10 mouse cellular contexts compared by ENCODE assay signal in the genomic region with DNA sequence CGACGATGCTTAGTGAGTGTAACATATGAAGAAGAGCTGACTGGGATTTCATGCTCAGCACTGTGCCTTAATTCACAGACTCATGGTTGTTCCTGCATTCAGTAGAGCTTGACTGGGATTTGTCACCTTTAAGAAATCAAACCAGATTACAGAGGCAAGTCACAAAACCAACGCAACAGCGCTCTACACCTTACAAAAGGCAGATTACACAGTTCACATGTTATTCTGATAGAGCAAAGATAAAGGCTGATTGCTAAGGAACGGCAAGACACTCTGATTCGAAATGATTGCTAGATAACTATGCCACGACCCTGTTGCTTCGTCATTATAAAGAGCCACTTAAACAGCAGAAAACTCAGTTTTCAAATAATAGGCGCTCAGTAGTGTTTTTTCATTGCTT. TPM values are rescaled to one million over a fixed set of nuclear protein-coding genes. Genes with fewer than 3 reads are reported as not detected.
DNase-seq lines count a peak whose midpoint lies in the region; ATAC-seq and TF ChIP-seq lines count a peak whose summit lies in the region.
"Had no signal": no experiment of that assay in that cellular context is flagged by ENCODE, and none has a peak within 500 bp of the region (broad histone marks: within the 10 kb centered on the region; RNA-seq: fewer than 3 reads in every experiment).

No protein-coding gene starts in this region.

- H3K4me2 ChIP-seq in hindbrain, postnatal 0 days (ENCODE audit: low read depth, low read length): peak overlapping the region; percentile 27; the same call in 1 of the 2 replicates
- H3K4me2 ChIP-seq in hindbrain, embryonic 12.5 days (replicated peaks): no peak overlapping the region
- H3K4me2 ChIP-seq in midbrain, embryonic 14.5 days (ENCODE audit: low read length): 0 out of 2 replicates have a peak overlapping the region, but pooled peaks have one; percentile 1
- no peak overlapping the region for H3K4me2 ChIP-seq in midbrain, embryonic 11.5 days
- H3K4me2 ChIP-seq in forebrain, postnatal 0 days (ENCODE audit: low read depth): peak overlapping the region; percentile 42
- H3K4me2 ChIP-seq in midbrain, postnatal 0 days (ENCODE audit: low read depth, low read length, poor library complexity, severe bottlenecking): peak overlapping the region; percentile 32
- H3K4me2 ChIP-seq: lung, embryonic 15.5 days had no signal

- WGBS in hindbrain, postnatal 0 days: 56% methylated on average over 9 of the region's 9 CpGs
- WGBS in hindbrain, embryonic 12.5 days: 66% methylated on average over 9 of the region's 9 CpGs
- WGBS in midbrain, embryonic 14.5 days: 23% methylated on average over 9 of the region's 9 CpGs
- WGBS in midbrain, embryonic 11.5 days: 34% methylated on average over 9 of the region's 9 CpGs
- 34% methylated on average over 9 of the region's 9 CpGs for WGBS in forebrain, postnatal 0 days
- 31% methylated on average over 9 of the region's 9 CpGs for WGBS in midbrain, postnatal 0 days

- no peak for ATAC-seq in hindbrain, postnatal 0 days
- ATAC-seq in hindbrain, embryonic 12.5 days (ENCODE audit: low FRiP score): no peak
- no peak for ATAC-seq in midbrain, embryonic 14.5 days (ENCODE audit: low FRiP score, low TSS enrichment)
- no peak for ATAC-seq in midbrain, embryonic 11.5 days (ENCODE audit: low FRiP score)
- ATAC-seq in forebrain, postnatal 0 days: no peak
- ATAC-seq in midbrain, postnatal 0 days (ENCODE audit: low FRiP score): no peak

- TF ChIP-seq CTCF in hindbrain, postnatal 0 days (IDR thresholded peaks at IDR 0.05; ENCODE audit: low read depth): no peak
- no peak for TF ChIP-seq CTCF in forebrain, postnatal 0 days (IDR thresholded peaks at IDR 0.05; ENCODE audit: low read depth)
- no peak for TF ChIP-seq CTCF in midbrain, postnatal 0 days (IDR thresholded peaks at IDR 0.05)

- no peak overlapping the region for H3K27ac ChIP-seq in hindbrain, postnatal 0 days
- no peak overlapping the region for H3K27ac ChIP-seq in hindbrain, embryonic 12.5 days
- no peak overlapping the region for H3K27ac ChIP-seq in midbrain, embryonic 14.5 days (replicated peaks; ENCODE audit: low read depth, low read length)
- no peak overlapping the region for H3K27ac ChIP-seq in midbrain, embryonic 11.5 days (ENCODE audit: low read depth, low read length)
- H3K27ac ChIP-seq in forebrain, postnatal 0 days (ENCODE audit: low read depth, low read length): peak overlapping the region; percentile 76
- no peak overlapping the region for H3K27ac ChIP-seq in midbrain, postnatal 0 days (ENCODE audit: low read depth, low read length)
- H3K27ac ChIP-seq: lung, embryonic 15.5 days had no signal

- H3K9ac ChIP-seq in hindbrain, postnatal 0 days (replicated peaks; ENCODE audit: low read length): no peak overlapping the region
- no peak overlapping the region for H3K9ac ChIP-seq in hindbrain, embryonic 12.5 days
- H3K9ac ChIP-seq in midbrain, embryonic 14.5 days (replicated peaks; ENCODE audit: low read length): no peak overlapping the region
- no peak overlapping the region for H3K9ac ChIP-seq in midbrain, embryonic 11.5 days (ENCODE audit: low read length)
- H3K9ac ChIP-seq in forebrain, postnatal 0 days: peak overlapping the region; percentile 59
- H3K9ac ChIP-seq in midbrain, postnatal 0 days (replicated peaks; ENCODE audit: low read length, poor library complexity, severe bottlenecking): no peak overlapping the region
- H3K9ac ChIP-seq: lung, embryonic 15.5 days had no signal

- peak overlapping the region; percentile 10 for H3K4me3 ChIP-seq in hindbrain, postnatal 0 days (ENCODE audit: low read length)
- H3K4me3 ChIP-seq in hindbrain, embryonic 12.5 days: no peak overlapping the region
- no peak overlapping the region for H3K4me3 ChIP-seq in midbrain, embryonic 14.5 days (replicated peaks; ENCODE audit: low read depth, low read length)
- H3K4me3 ChIP-seq in midbrain, embryonic 11.5 days (ENCODE audit: low read depth, low read length): no peak overlapping the region
- H3K4me3 ChIP-seq in forebrain, postnatal 0 days (ENCODE audit: low read depth, low read length): peak overlapping the region; percentile 43
- H3K4me3 ChIP-seq in midbrain, postnatal 0 days (ENCODE audit: low read depth, low read length): peak overlapping the region; percentile 22
- H3K4me3 ChIP-seq: lung, embryonic 15.5 days had no signal

- H3K27me3 ChIP-seq in hindbrain, postnatal 0 days (ENCODE audit: insufficient read depth, low read length): no peaks in the 10 kb centered on the region
- 0 out of 2 replicates have a peak, but pooled peaks cover 4% of the 10 kb centered on the region for H3K27me3 ChIP-seq in hindbrain, embryonic 12.5 days
- peaks cover 14% of the 10 kb centered on the region; the same call in 1 of the 2 replicates for H3K27me3 ChIP-seq in midbrain, embryonic 14.5 days (ENCODE audit: control insufficient read depth, insufficient read depth, low read length)
- H3K27me3 ChIP-seq in midbrain, embryonic 11.5 days (ENCODE audit: control insufficient read depth, insufficient read depth, low read length): peaks cover 6% of the 10 kb centered on the region; the same call in 1 of the 2 replicates
- H3K27me3 ChIP-seq in forebrain, postnatal 0 days (ENCODE audit: insufficient read depth, low read length): no peaks in the 10 kb centered on the region
- H3K27me3 ChIP-seq in midbrain, postnatal 0 days (ENCODE audit: insufficient read depth, low read length): no peaks in the 10 kb centered on the region
- H3K27me3 ChIP-seq: lung, embryonic 15.5 days had no signal

- no peaks in the 10 kb centered on the region for H3K9me3 ChIP-seq in hindbrain, postnatal 0 days (ENCODE audit: low read length)
- no peaks in the 10 kb centered on the region for H3K9me3 ChIP-seq in hindbrain, embryonic 12.5 days (replicated peaks)
- no peaks in the 10 kb centered on the region for H3K9me3 ChIP-seq in midbrain, embryonic 14.5 days (ENCODE audit: control insufficient read depth, low read length)
- no peaks in the 10 kb centered on the region for H3K9me3 ChIP-seq in midbrain, embryonic 11.5 days (ENCODE audit: control insufficient read depth, low read length)
- H3K9me3 ChIP-seq in forebrain, postnatal 0 days (ENCODE audit: low read length): no peaks in the 10 kb centered on the region
- no peaks in the 10 kb centered on the region for H3K9me3 ChIP-seq in midbrain, postnatal 0 days (ENCODE audit: low read length)
- H3K9me3 ChIP-seq: lung, embryonic 15.5 days had no signal

- H3K36me3 ChIP-seq in hindbrain, postnatal 0 days (ENCODE audit: insufficient read depth, low read length): no peaks in the 10 kb centered on the region
- H3K36me3 ChIP-seq in hindbrain, embryonic 12.5 days: no peaks in the 10 kb centered on the region
- H3K36me3 ChIP-seq in midbrain, embryonic 14.5 days (ENCODE audit: control insufficient read depth, insufficient read depth, low read length): no peaks in the 10 kb centered on the region
- H3K36me3 ChIP-seq in midbrain, embryonic 11.5 days (ENCODE audit: control insufficient read depth, insufficient read depth, low read length): no peaks in the 10 kb centered on the region
- H3K36me3 ChIP-seq in forebrain, postnatal 0 days (ENCODE audit: insufficient read depth): no peaks in the 10 kb centered on the region
- no peaks in the 10 kb centered on the region for H3K36me3 ChIP-seq in midbrain, postnatal 0 days (ENCODE audit: insufficient read depth, low read length)
- H3K36me3 ChIP-seq: lung, embryonic 15.5 days had no signal

- H3K4me1 ChIP-seq in hindbrain, postnatal 0 days (ENCODE audit: insufficient read depth, low read length): no peaks in the 10 kb centered on the region
- no peaks in the 10 kb centered on the region for H3K4me1 ChIP-seq in hindbrain, embryonic 12.5 days
- no peaks in the 10 kb centered on the region for H3K4me1 ChIP-seq in midbrain, embryonic 14.5 days (ENCODE audit: control insufficient read depth, insufficient read depth, low read length)
- no peaks in the 10 kb centered on the region for H3K4me1 ChIP-seq in midbrain, embryonic 11.5 days (ENCODE audit: control insufficient read depth, insufficient read depth, low read length)
- H3K4me1 ChIP-seq in forebrain, postnatal 0 days (ENCODE audit: insufficient read depth): no peaks in the 10 kb centered on the region
- no peaks in the 10 kb centered on the region for H3K4me1 ChIP-seq in midbrain, postnatal 0 days (ENCODE audit: insufficient read depth, low read length)

- DNase-seq in hindbrain, postnatal 0 days (ENCODE audit: low spot score): no peak
- no peak for DNase-seq in midbrain, embryonic 14.5 days
- no peak for DNase-seq in midbrain, embryonic 11.5 days (ENCODE audit: low spot score, missing footprints)
- DNase-seq in forebrain, postnatal 0 days: peak; percentile 62
- DNase-seq in midbrain, postnatal 0 days (ENCODE audit: low spot score): no peak
- no peak for DNase-seq in urinary bladder, postnatal 4 days (ENCODE audit: low spot score in 2 of 2)
- DNase-seq: adrenal gland, postnatal 25 days; embryo, embryonic 11 days had no signal

RNA-seq across cellular contexts. Expression of gene Mef2c, which starts 24.1 kb away (rescaled TPM):
- 23.6 and 27.2 TPM in 2 replicates for total RNA-seq in hindbrain, postnatal 0 days (2014; rRNA removed)
- polyA plus RNA-seq in hindbrain, postnatal 0 days (2015; fragmentation: Nextera tagmentation; extraction: Ambion mirVana): 45.7 and 46.2 TPM in 2 replicates
- polyA plus RNA-seq in hindbrain, embryonic 12.5 days (2016; fragmentation: Nextera tagmentation; extraction: Ambion mirVana): 28.9 and 41.7 TPM in 2 replicates
- 25.0 and 27.8 TPM in 2 replicates for polyA plus RNA-seq in midbrain, embryonic 14.5 days (2014; fragmentation: Nextera tagmentation; extraction: Ambion mirVana)
- 11.7 and 14.7 TPM in 2 replicates for polyA plus RNA-seq in midbrain, embryonic 11.5 days (2014; fragmentation: Nextera tagmentation; extraction: Ambion mirVana)
- 245 and 448 TPM in 2 replicates for total RNA-seq in forebrain, postnatal 0 days (2014; rRNA removed)
- 373 and 527 TPM in 2 replicates for polyA plus RNA-seq in forebrain, postnatal 0 days (2015; fragmentation: Nextera tagmentation; extraction: Ambion mirVana)
- total RNA-seq in midbrain, postnatal 0 days (2014; rRNA removed): 32.9 and 35.1 TPM in 2 replicates
- polyA plus RNA-seq in midbrain, postnatal 0 days (2015; fragmentation: Nextera tagmentation; extraction: Ambion mirVana): 44.6 and 50.7 TPM in 2 replicates

Comparison
In these comparisons a context has a peak if more than half of its experiments do, and no peak if none do; other contexts are left out.
1. H3K4me2 ChIP-seq: peak in hindbrain, postnatal 0 days (single experiment), midbrain, embryonic 14.5 days (single experiment), forebrain, postnatal 0 days (single experiment) and midbrain, postnatal 0 days (single experiment); none in hindbrain, embryonic 12.5 days (single experiment) and midbrain, embryonic 11.5 days (single experiment).
2. H3K4me3 ChIP-seq: peak in hindbrain, postnatal 0 days (single experiment), forebrain, postnatal 0 days (single experiment) and midbrain, postnatal 0 days (single experiment); none in hindbrain, embryonic 12.5 days (single experiment), midbrain, embryonic 14.5 days (single experiment) and midbrain, embryonic 11.5 days (single experiment).